Mouse (Mus musculus) megakaryocyte progenitor cell, adult 5-6 weeks (primary cell): ENCODE data around the gene Chkb. TPM values are rescaled to one million over a fixed set of nuclear protein-coding genes. Genes with fewer than 3 reads are reported as not detected.

ENCODE experiments used
- ATAC-seq: replicated peaks from 2 replicates; pipeline ENCODE4 v1.8.0; 2016; ENCODE audit warnings: mild to moderate bottlenecking, moderate TSS enrichment, inconsistent platforms; ENCODE audit not compliant: poor library complexity
- total RNA-seq, 2 experiments: library from RNA; stranded (forward) in 1 of 2; stranded (reverse) in 1 of 2; fragments of 157-497, 149-512 nt in 1 of 2; fragments of 200-1000 nt in 1 of 2; gene quantifications; 2 replicates each; pipeline versions ENCODE4 v1.2.3 to v1.2.4; 2015 to 2017

The Chkb gene
- total RNA-seq, 2 experiments from 2014 or later = 16.4 to 45.7 TPM

- no peak for ATAC-seq
Measured at GRCm38 (mm10) chr15:89404831-89405623, 24.7 kb downstream of the Chkb start.

GRCm38 (mm10) chr15:89402471-89402870 lies 27.2 kb downstream of the Chkb start:
- ATAC-seq = no peak

DNA sequence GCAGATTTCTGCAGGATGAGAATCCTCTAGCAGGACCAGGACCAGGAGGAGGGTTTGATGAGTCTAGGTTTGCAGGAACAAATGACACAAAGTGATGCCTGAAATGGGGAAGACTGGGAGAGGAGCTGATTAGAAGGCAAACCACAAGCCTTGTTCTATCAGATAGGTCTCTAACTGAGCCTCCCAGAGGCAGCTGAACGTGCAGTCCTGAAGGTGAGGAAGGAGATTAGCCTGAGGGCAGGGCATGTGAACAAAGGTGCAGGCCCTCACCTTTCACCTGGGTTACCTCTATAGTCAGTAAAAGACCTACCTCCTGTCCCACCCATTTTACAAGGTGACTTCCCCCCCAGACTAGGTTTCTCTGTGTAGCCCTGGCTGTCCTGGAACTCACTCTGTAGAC lies 30.0 kb downstream of the Chkb start:
- ATAC-seq = no peak

- ATAC-seq = no peak
Measured at GRCm38 (mm10) chr15:89398146-89398545, 31.6 kb downstream of the Chkb start.

DNA sequence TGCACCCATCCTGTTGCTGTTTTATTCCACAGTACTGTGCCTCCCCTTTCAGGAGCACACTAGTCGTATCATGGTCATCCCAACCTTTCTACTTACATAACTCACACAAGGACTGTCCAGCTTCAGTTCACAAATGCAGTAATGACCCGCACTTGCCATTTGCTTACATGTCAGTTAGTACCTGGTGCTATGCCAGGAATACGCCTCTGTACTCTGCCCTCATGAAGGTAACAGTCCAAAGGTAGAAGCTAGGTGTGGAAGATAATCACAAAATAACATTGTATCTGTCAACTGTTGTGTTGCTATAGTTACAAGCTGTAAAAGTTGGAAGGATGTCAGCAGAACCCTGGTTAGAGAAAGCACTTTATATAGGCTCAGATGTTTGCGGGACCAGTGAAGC lies 32.8 kb downstream of the Chkb start:
- ATAC-seq = no peak

DNA sequence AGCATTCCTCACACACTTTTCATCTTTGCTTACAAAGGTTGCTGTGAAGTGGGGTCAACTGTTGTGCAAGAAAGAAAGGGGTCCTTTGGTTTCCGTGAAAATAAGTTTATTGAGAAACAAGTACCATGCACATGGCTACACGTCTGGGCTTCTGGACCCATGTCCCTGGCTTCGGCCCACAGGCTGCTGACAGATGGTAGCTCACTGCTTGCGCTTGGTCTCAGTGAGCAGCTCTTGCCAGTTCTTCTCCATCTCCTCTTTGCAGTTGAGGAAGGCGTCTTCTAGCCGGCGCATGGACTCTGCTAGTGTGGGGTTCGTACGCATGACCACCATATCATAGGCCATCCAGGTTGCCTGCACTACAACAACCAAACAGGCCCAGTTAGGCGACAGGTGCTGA lies 39.6 kb downstream of the Chkb start:
- ATAC-seq = no peak

GRCm38 (mm10) chr15:89387127-89387526 lies 42.6 kb downstream of the Chkb start:
- ATAC-seq = peak; percentile 36

GRCm38 (mm10) chr15:89384617-89385016 lies 45.1 kb downstream of the Chkb start, which contains the start of gene Klhdc7b:
TSS of gene Klhdc7b (plus strand) at chr15:89384917.
- no peak for ATAC-seq

GRCm38 (mm10) chr15:89379429-89379828 lies 50.3 kb downstream of the Chkb start:
- peak; percentile 73 for ATAC-seq

DNA sequence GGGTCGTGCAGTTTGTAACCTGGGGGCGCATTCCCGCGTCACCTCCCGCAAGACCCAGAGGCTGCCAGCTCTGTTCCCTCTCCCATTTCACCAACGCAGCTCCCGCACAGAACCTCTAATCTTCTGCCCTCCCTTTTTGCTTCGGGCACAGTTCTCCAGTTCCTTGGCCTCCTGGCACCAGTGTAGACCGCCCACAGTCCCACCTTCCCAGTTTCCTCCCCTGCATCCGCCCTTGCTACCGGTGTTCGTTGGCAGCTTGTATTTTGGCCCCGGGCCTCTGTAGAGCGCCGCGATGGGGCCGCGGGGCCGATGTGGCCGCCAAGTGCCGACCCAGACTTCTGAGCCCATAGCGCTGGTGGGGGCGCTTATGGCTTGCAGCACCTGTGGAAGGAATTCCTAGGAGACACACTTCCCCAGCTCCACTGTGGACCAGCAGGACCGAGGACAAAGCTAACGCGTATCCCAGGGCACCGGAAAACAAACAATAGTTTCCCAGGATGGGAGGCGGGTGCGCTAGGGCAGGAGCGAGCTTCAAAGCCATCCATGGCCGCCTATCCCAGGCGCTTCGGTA lies 50.8 kb downstream of the Chkb start, which contains the start of gene Odf3b:
Gene Odf3b (minus strand): TSS at position 452 of the 571 bp plus-strand sequence.
- ATAC-seq = peak; percentile 22

- peak; percentile 5 for ATAC-seq
Measured at GRCm38 (mm10) chr15:89377938-89378828, 51.5 kb downstream of the Chkb start.

DNA sequence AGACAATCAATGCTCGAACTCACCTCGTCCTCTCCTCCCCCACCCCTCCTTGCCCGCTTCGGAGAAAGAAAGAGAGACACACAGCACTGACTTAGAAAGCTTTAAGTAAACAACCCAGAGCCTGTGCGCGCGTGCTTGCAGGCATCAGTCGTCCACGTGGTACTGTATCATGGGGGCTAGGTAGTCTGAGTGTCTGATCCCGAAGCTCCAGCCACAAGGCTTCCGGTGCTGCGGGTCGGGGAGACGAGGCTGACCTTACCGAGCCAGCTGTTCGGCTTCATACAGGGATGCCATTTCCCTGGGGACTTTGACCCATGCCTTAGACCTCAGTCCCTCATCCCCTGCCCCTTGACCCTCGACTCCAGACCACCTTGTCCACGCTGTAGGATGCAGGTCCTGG lies 52.3 kb downstream of the Chkb start:
- ATAC-seq = no peak

DNA sequence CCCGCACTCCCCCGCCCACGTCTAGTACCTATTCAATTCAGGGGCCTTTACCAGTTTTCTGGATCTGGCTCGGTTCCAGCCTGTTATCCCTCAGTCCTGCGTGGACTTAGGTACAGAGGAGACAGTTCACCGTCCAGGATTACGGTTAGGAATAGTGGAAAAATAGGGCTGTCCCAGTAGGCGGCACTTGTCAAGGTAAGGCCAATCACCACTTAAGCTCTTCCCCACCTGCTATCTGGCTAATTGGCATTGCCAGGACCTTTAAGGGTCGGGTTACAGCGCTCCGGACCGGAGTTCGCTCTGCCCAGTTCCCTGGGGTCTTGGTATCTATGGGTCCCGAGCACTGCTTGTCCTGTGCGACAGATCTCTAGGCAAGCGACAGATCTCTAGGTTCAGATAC lies 52.8 kb downstream of the Chkb start, which contains the start of gene Tymp:
Gene Tymp (minus strand): TSS at position 83 of the 400 bp plus-strand sequence.
- ATAC-seq = no peak

Other genes starting within 250 kb of the Chkb start
- gene Plxnb2, start 249.1 kb downstream of the Chkb start, total RNA-seq (2015) = 12.1 and 12.6 TPM in 2 replicates
- gene Plxnb2, start 249.1 kb downstream of the Chkb start, total RNA-seq (2017) = 9.3 and 14.5 TPM in 2 replicates
- gene Dennd6b, start 233.4 kb downstream of the Chkb start, total RNA-seq (2015) = 1.6 and 2.4 TPM in 2 replicates
- 1.3 and 2.5 TPM in 2 replicates for gene Dennd6b, start 233.4 kb downstream of the Chkb start, total RNA-seq (2017)
- 8.5 and 11.8 TPM in 2 replicates for gene Ppp6r2, start 218.4 kb downstream of the Chkb start, total RNA-seq (2015)
- 9.8 and 11.2 TPM in 2 replicates for gene Ppp6r2, start 218.4 kb downstream of the Chkb start, total RNA-seq (2017)
- gene Sbf1, start 114.6 kb downstream of the Chkb start, total RNA-seq (2015) = 92.1 and 94.9 TPM in 2 replicates
- gene Sbf1, start 114.6 kb downstream of the Chkb start, total RNA-seq (2017) = 50.0 and 52.1 TPM in 2 replicates
- not detected in 2 replicates for gene Adm2, start 107.2 kb downstream of the Chkb start, total RNA-seq (2015)
- not detected in 2 replicates for gene Adm2, start 107.2 kb downstream of the Chkb start, total RNA-seq (2017)
- gene Miox, start 95.5 kb downstream of the Chkb start, total RNA-seq (2015) = not detected in 2 replicates
- not detected in 2 replicates for gene Miox, start 95.5 kb downstream of the Chkb start, total RNA-seq (2017)
- gene Lmf2, start 74.2 kb downstream of the Chkb start, total RNA-seq (2015) = 14.0 and 16.6 TPM in 2 replicates
- gene Lmf2, start 74.2 kb downstream of the Chkb start, total RNA-seq (2017) = 7.4 and 11.7 TPM in 2 replicates
- 82.4 and 115 TPM in 2 replicates for gene Ncaph2, start 74.2 kb downstream of the Chkb start, total RNA-seq (2015)
- 96.7 and 97.9 TPM in 2 replicates for gene Ncaph2, start 74.2 kb downstream of the Chkb start, total RNA-seq (2017)
- gene Sco2, start 56.1 kb downstream of the Chkb start, total RNA-seq (2015) = 15.9 and 20.6 TPM in 2 replicates
- 14.4 and 14.7 TPM in 2 replicates for gene Sco2, start 56.1 kb downstream of the Chkb start, total RNA-seq (2017)
- gene Tymp, start 52.9 kb downstream of the Chkb start, total RNA-seq (2015) = 0.10 and 0.17 TPM in 2 replicates
- 0.42 and 0.71 TPM in 2 replicates for gene Tymp, start 52.9 kb downstream of the Chkb start, total RNA-seq (2017)
- gene Odf3b, start 50.6 kb downstream of the Chkb start, total RNA-seq (2015) = 0.90 and 2.7 TPM in 2 replicates
- gene Odf3b, start 50.6 kb downstream of the Chkb start, total RNA-seq (2017) = 1.9 and 3.7 TPM in 2 replicates
- gene Klhdc7b, start 45.0 kb downstream of the Chkb start, total RNA-seq (2015) = 0.07 TPM in 1 of 2 replicates, not detected in the other
- gene Klhdc7b, start 45.0 kb downstream of the Chkb start, total RNA-seq (2017) = under 0.01 TPM in 1 of 2 replicates, not detected in the other
- gene Syce3, start 19.4 kb downstream of the Chkb start, total RNA-seq (2015) = not detected in 2 replicates
- not detected in 2 replicates for gene Syce3, start 19.4 kb downstream of the Chkb start, total RNA-seq (2017)
- gene Cpt1b, start 4.0 kb downstream of the Chkb start, total RNA-seq (2015) = 1.5 and 1.9 TPM in 2 replicates
- 2.3 and 2.5 TPM in 2 replicates for gene Cpt1b, start 4.0 kb downstream of the Chkb start, total RNA-seq (2017)
- 0.98 and 3.6 TPM in 2 replicates for gene C730034F03Rik, start 319 bp downstream of the Chkb start, total RNA-seq (2015)
- gene C730034F03Rik, start 319 bp downstream of the Chkb start, total RNA-seq (2017) = 3.7 and 5.5 TPM in 2 replicates
- 1.1 TPM in 1 of 2 replicates, not detected in the other for gene Gm44502, start 212 bp downstream of the Chkb start, total RNA-seq (2015)
- gene Gm44502, start 212 bp downstream of the Chkb start, total RNA-seq (2017) = 0.04 and 0.68 TPM in 2 replicates
- gene Mapk8ip2, start 24.0 kb upstream of the Chkb start, total RNA-seq (2015) = not detected in 2 replicates
- gene Mapk8ip2, start 24.0 kb upstream of the Chkb start, total RNA-seq (2017) = not detected in 2 replicates
- gene Arsa, start 47.5 kb upstream of the Chkb start, total RNA-seq (2015) = 7.1 and 7.3 TPM in 2 replicates
- 8.8 and 13.9 TPM in 2 replicates for gene Arsa, start 47.5 kb upstream of the Chkb start, total RNA-seq (2017)
- gene Shank3, start 69.7 kb upstream of the Chkb start, total RNA-seq (2015) = 1.8 and 4.2 TPM in 2 replicates
- 1.3 and 3.1 TPM in 2 replicates for gene Shank3, start 69.7 kb upstream of the Chkb start, total RNA-seq (2017)
- not detected in 2 replicates for gene Acr, start 138.4 kb upstream of the Chkb start, total RNA-seq (2015)
- gene Acr, start 138.4 kb upstream of the Chkb start, total RNA-seq (2017) = not detected in 2 replicates
- gene Rabl2, start 162.0 kb upstream of the Chkb start, total RNA-seq (2015) = 14.3 and 17.1 TPM in 2 replicates
- 7.4 and 11.2 TPM in 2 replicates for gene Rabl2, start 162.0 kb upstream of the Chkb start, total RNA-seq (2017)